Mouse (Mus musculus) heart, embryonic 10.5 days (tissue): ENCODE measurements around the gene Nxt1. TPM values are rescaled to one million over a fixed set of nuclear protein-coding genes. Genes with fewer than 3 reads are reported as not detected.

ENCODE experiments used
- DNase-seq: peaks from one replicate; pipeline ENCODE4 v3.0.0-alpha.2; 2017; ENCODE audit warnings: low spot score
- H3K27ac ChIP-seq: fragments of 300-500 bp; sonication (generic); 2 replicates; pipeline ENCODE4 v1.5.1; 2016; ENCODE audit warnings: mild to moderate bottlenecking
- H3K27me3 ChIP-seq: fragments of 300-500 bp; sonication (generic); 2 replicates; pipeline ENCODE4 v1.6.1; 2016; ENCODE audit warnings: mild to moderate bottlenecking; ENCODE audit not compliant: poor library complexity, insufficient read depth, severe bottlenecking
- H3K36me3 ChIP-seq: fragments of 300-500 bp; sonication (generic); 2 replicates; pipeline ENCODE4 v1.6.1; 2016; ENCODE audit warnings: mild to moderate bottlenecking, moderate library complexity
- H3K4me1 ChIP-seq: fragments of 300-500 bp; sonication (generic); 2 replicates; pipeline ENCODE4 v1.6.1; 2016; ENCODE audit warnings: mild to moderate bottlenecking
- H3K4me3 ChIP-seq: fragments of 300-500 bp; sonication (generic); 2 replicates; pipeline ENCODE4 v1.5.1; 2016; ENCODE audit warnings: mild to moderate bottlenecking, moderate library complexity
- H3K9me3 ChIP-seq: fragments of 300-500 bp; sonication (generic); 2 replicates; pipeline ENCODE4 v1.6.1; 2016; ENCODE audit warnings: mild to moderate bottlenecking, moderate library complexity
- WGBS: fragments of 180-500 bp; shearing (Covaris S2); methylation state at CpG from one replicate; pipeline ENCODE4 v1.1.7; 2016; 5-methylcytosine and 5-hydroxymethylcytosine counted together
- polyA plus RNA-seq: library from polyadenylated mRNA; unstranded; fragments of >200 nt; fragmentation: Nextera tagmentation; extraction: Ambion mirVana; gene quantifications from 2 replicates; pipeline ENCODE4 v1.2.1, GENCODE M21; 2016

Gene Nxt1
- polyA plus RNA-seq, 1 experiment from 2014 or later: 102 TPM

- H3K9me3 ChIP-seq: no peaks in the 10 kb centered on the region
- H3K27ac ChIP-seq: no peak overlapping the region
- H3K4me1 ChIP-seq: no peaks in the 10 kb centered on the region
- WGBS: 81% methylated on average over 15 of the region's 15 CpGs
- H3K4me3 ChIP-seq: no peak overlapping the region
- peaks cover 20% of the 10 kb centered on the region; the same call in 1 of the 2 replicates for H3K36me3 ChIP-seq
- no peak for DNase-seq
- no peaks in the 10 kb centered on the region for H3K27me3 ChIP-seq
Measured at GRCm38 (mm10) chr2:148706409-148707201, 34.2 kb downstream of the Nxt1 start.

GRCm38 (mm10) chr2:148707202-148707530 lies 34.8 kb downstream of the Nxt1 start:
- no peak overlapping the region for H3K27ac ChIP-seq
- WGBS: 85% methylated on average over 6 of the region's 6 CpGs
- peaks cover 20% of the 10 kb centered on the region; the same call in 1 of the 2 replicates for H3K36me3 ChIP-seq
- H3K9me3 ChIP-seq: no peaks in the 10 kb centered on the region
- no peaks in the 10 kb centered on the region for H3K27me3 ChIP-seq
- DNase-seq: no peak
- no peaks in the 10 kb centered on the region for H3K4me1 ChIP-seq
- H3K4me3 ChIP-seq: no peak overlapping the region

GRCm38 (mm10) chr2:148712326-148712725 lies 39.9 kb downstream of the Nxt1 start:
- H3K4me1 ChIP-seq: peaks cover 6% of the 10 kb centered on the region; the same call in 1 of the 2 replicates
- no peak overlapping the region for H3K4me3 ChIP-seq
- no peaks in the 10 kb centered on the region for H3K27me3 ChIP-seq
- H3K36me3 ChIP-seq: peaks cover 11% of the 10 kb centered on the region; the same call in 1 of the 2 replicates
- no peak for DNase-seq
- 82% methylated on average over 3 of the region's 3 CpGs for WGBS
- H3K9me3 ChIP-seq: no peaks in the 10 kb centered on the region
- H3K27ac ChIP-seq: no peak overlapping the region

GRCm38 (mm10) chr2:148717072-148717471 lies 44.7 kb downstream of the Nxt1 start:
- DNase-seq: no peak
- H3K36me3 ChIP-seq: no peaks in the 10 kb centered on the region
- no peak overlapping the region for H3K27ac ChIP-seq
- H3K4me1 ChIP-seq: peaks cover 9% of the 10 kb centered on the region; the same call in 1 of the 2 replicates
- H3K4me3 ChIP-seq: no peak overlapping the region
- H3K9me3 ChIP-seq: no peaks in the 10 kb centered on the region
- H3K27me3 ChIP-seq: no peaks in the 10 kb centered on the region
- 43% methylated on average over 2 of the region's 2 CpGs for WGBS

- Histone ChIP-seq H3K27ac (no peak overlapping the region), H3K36me3 (no peaks in the 10 kb centered on the region), H3K9me3 (no peaks in the 10 kb centered on the region), H3K4me1 (peaks cover 9% of the 10 kb centered on the region; the same call in 1 of the 2 replicates), H3K4me3 (no peak overlapping the region), H3K27me3 (no peaks in the 10 kb centered on the region)
- no peak for DNase-seq
- 69% methylated on average over 2 of the region's 2 CpGs for WGBS
Measured at GRCm38 (mm10) chr2:148719271-148719995, 47.0 kb downstream of the Nxt1 start.

Other genes with a start within 250 kb of the Nxt1 start
- 10.3 and 19.7 TPM in 2 replicates for gene Cd93, start 229.0 kb upstream of the Nxt1 start, polyA plus RNA-seq
- gene Gzf1, start 8.4 kb downstream of the Nxt1 start, polyA plus RNA-seq: 16.9 and 18.3 TPM in 2 replicates
- 2.5 and 2.7 TPM in 2 replicates for gene Napb, start 59.9 kb downstream of the Nxt1 start, polyA plus RNA-seq
- gene Cstl1, start 77.8 kb downstream of the Nxt1 start, polyA plus RNA-seq: not detected in 2 replicates
- gene Cst11, start 98.9 kb downstream of the Nxt1 start, polyA plus RNA-seq: not detected in 2 replicates
- not detected in 2 replicates for gene 8030411F24Rik, start 109.4 kb downstream of the Nxt1 start, polyA plus RNA-seq
- gene Cst12, start 116.8 kb downstream of the Nxt1 start, polyA plus RNA-seq: not detected in 2 replicates
- not detected in 2 replicates for gene Cst8, start 126.2 kb downstream of the Nxt1 start, polyA plus RNA-seq
- not detected in 2 replicates for gene Cst13, start 147.5 kb downstream of the Nxt1 start, polyA plus RNA-seq
- 0.74 and 0.80 TPM in 2 replicates for gene Cst9, start 162.5 kb downstream of the Nxt1 start, polyA plus RNA-seq
- not detected in 2 replicates for gene 9230104L09Rik, start 192.4 kb downstream of the Nxt1 start, polyA plus RNA-seq
- 567 and 803 TPM in 2 replicates for gene Cst3, start 203.1 kb downstream of the Nxt1 start, polyA plus RNA-seq